Mouse (Mus musculus) midbrain, postnatal 0 days (tissue): ENCODE data around the gene Ifnar2. TPM values are rescaled to one million over a fixed set of nuclear protein-coding genes. Genes with fewer than 3 reads are reported as not detected.
A peak's percentile ranks its signal among the peaks of the same experiment; 100 is the strongest.

Experiments
- ATAC-seq: fragments of 200-750 bp; cut with Nextera tagmentation; 2 replicates; pipeline ENCODE4 v1.8.0; 2017; ENCODE audit warnings: moderate number of reproducible peaks, mild to moderate bottlenecking, moderate TSS enrichment, moderate library complexity; ENCODE audit not compliant: low FRiP score
- DNase-seq: peaks from one replicate; pipeline ENCODE4 v3.0.0-alpha.2; 2015; ENCODE audit warnings: low spot score
- H3K27ac ChIP-seq: fragments of 300-500 bp; sonication (generic); 2 replicates; pipeline ENCODE4 v1.5.1; 2014; ENCODE audit warnings: low read depth, mild to moderate bottlenecking, low read length, mixed read lengths
- H3K27me3 ChIP-seq: fragments of 300-500 bp; sonication (generic); 2 replicates; pipeline ENCODE4 v1.6.1; 2014; ENCODE audit warnings: low read length, control low read depth, mixed read lengths; ENCODE audit not compliant: insufficient read depth
- H3K36me3 ChIP-seq: fragments of 300-500 bp; sonication (generic); 2 replicates; pipeline ENCODE4 v1.6.1; 2014; ENCODE audit warnings: low read length, control low read depth, mixed read lengths; ENCODE audit not compliant: insufficient read depth
- H3K4me1 ChIP-seq: fragments of 300-500 bp; sonication (generic); 2 replicates; pipeline ENCODE4 v1.6.1; 2014; ENCODE audit warnings: mild to moderate bottlenecking, control low read depth, antibody characterized with exemption, low read length, mixed read lengths; ENCODE audit not compliant: insufficient read depth
- H3K4me2 ChIP-seq: fragments of 300-500 bp; sonication (generic); 2 replicates; pipeline ENCODE4 v1.6.1; 2014; ENCODE audit warnings: low read depth, mild to moderate bottlenecking, low read length, mixed read lengths; ENCODE audit not compliant: poor library complexity, severe bottlenecking
- H3K4me3 ChIP-seq: fragments of 300-500 bp; sonication (generic); 2 replicates; pipeline ENCODE4 v1.5.1; 2014; ENCODE audit warnings: low read depth, mild to moderate bottlenecking, low read length, moderate library complexity
- H3K9ac ChIP-seq: fragments of 300-500 bp; sonication (generic); replicated peaks from 2 replicates; pipeline ENCODE4 v1.6.1; 2014; ENCODE audit warnings: mild to moderate bottlenecking, low read length, moderate library complexity, mixed read lengths; ENCODE audit not compliant: poor library complexity, severe bottlenecking
- H3K9me3 ChIP-seq: fragments of 300-500 bp; sonication (generic); 2 replicates; pipeline ENCODE4 v1.6.1; 2016; ENCODE audit warnings: low read length, control low read depth
- CTCF ChIP-seq: IDR thresholded peaks from 2 replicates; pipeline ENCODE4 v1.5.1; 2016; ENCODE audit warnings: antibody characterized with exemption, mild to moderate bottlenecking
- WGBS: fragments of 180-500 bp; shearing (Covaris S2); extraction: QIAGEN DNeasy Blood & Tissue Kit; methylation state at CpG from one replicate; pipeline ENCODE4 v1.1.7; 2014; 5-methylcytosine and 5-hydroxymethylcytosine counted together
- polyA plus RNA-seq: library from polyadenylated mRNA; unstranded; fragments of >200 nt; fragmentation: Nextera tagmentation; extraction: Ambion mirVana; gene quantifications from 2 replicates; pipeline ENCODE4 v1.2.1, GENCODE M21; 2015
- total RNA-seq: library from RNA; depleted of rRNA; stranded (reverse); fragments of >200 nt; gene quantifications from 2 replicates; pipeline ENCODE4 v1.2.3, GENCODE M21; 2014

Gene Ifnar2
- total and polyA plus RNA-seq, 2 experiments from 2014 or later: 32.2 to 40.1 TPM

DNA sequence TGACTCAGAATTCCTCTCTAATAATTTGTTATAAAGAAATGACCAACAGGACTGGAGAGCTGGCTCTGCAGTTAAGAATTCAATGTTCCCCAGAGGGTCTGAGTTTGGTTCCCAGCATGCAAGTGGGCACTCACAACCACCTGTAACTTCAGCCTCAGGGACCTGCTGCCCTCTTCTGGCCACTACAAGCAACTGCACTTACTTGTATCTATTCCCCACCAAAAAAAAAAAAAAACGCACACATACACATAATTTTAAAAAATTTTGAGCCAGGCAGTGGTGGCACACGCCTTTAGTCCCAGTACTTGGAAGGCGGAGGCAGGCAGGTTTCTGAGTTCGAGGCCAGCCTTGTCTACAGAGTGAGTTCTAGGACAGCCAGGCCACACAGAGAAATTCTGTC, 17.5 kb downstream of the Ifnar2 start:
- Histone ChIP-seq H3K4me1 (no peaks in the 10 kb centered on the region), H3K27me3 (no peaks in the 10 kb centered on the region), H3K9me3 (no peaks in the 10 kb centered on the region), H3K4me3 (no peak overlapping the region), H3K27ac (no peak overlapping the region), H3K9ac (no peak overlapping the region), H3K36me3 (0 out of 2 replicates have a peak, but pooled peaks cover 22% of the 10 kb centered on the region), H3K4me2 (no peak overlapping the region)
- peak; percentile 62 for TF ChIP-seq CTCF
- peak; percentile 45 for DNase-seq
- ATAC-seq: no peak
- WGBS: 87% methylated on average over 4 of the region's 4 CpGs

- H3K27me3 ChIP-seq: no peaks in the 10 kb centered on the region
- H3K4me3 ChIP-seq: no peak within 1 kb of the TSS
- ATAC-seq (no peak), DNase-seq (no peak)
- no peak for TF ChIP-seq CTCF
- H3K9ac ChIP-seq: no peak within 1 kb of the TSS
- no peaks in the 10 kb centered on the region for H3K4me1 ChIP-seq
- no peaks in the 10 kb centered on the region for H3K9me3 ChIP-seq
- no peak within 1 kb of the TSS for H3K4me2 ChIP-seq
- WGBS: 82% methylated on average over 5 of the region's 5 CpGs
- no peak within 1 kb of the TSS for H3K27ac ChIP-seq
- H3K36me3 ChIP-seq: 0 out of 2 replicates have a peak, but pooled peaks cover 22% of the 10 kb centered on the region
Observed at GRCm38 (mm10) chr16:91391421-91391820, 18.8 kb downstream of the Ifnar2 start, which contains the start of gene Gm21970. Gene Gm21970, plus strand, starts transcription at chr16:91391721.

- Histone ChIP-seq H3K9me3 (no peaks in the 10 kb centered on the region), H3K36me3 (0 out of 2 replicates have a peak, but pooled peaks cover 8% of the 10 kb centered on the region), H3K27ac (no peak overlapping the region), H3K9ac (no peak overlapping the region), H3K4me2 (no peak overlapping the region), H3K27me3 (no peaks in the 10 kb centered on the region), H3K4me3 (no peak overlapping the region), H3K4me1 (no peaks in the 10 kb centered on the region)
- ATAC-seq (no peak), DNase-seq (no peak)
- 57% methylated on average over 4 of the region's 4 CpGs for WGBS
- no peak for TF ChIP-seq CTCF
Observed at GRCm38 (mm10) chr16:91394826-91395410, 22.3 kb downstream of the Ifnar2 start.

- 0 out of 2 replicates have a peak, but pooled peaks cover 8% of the 10 kb centered on the region for H3K36me3 ChIP-seq
Observed at GRCm38 (mm10) chr16:91395633-91396392, 23.2 kb downstream of the Ifnar2 start.

GRCm38 (mm10) chr16:91396844-91397537, 24.4 kb downstream of the Ifnar2 start:
- Histone ChIP-seq H3K27ac (no peak overlapping the region), H3K4me3 (no peak overlapping the region), H3K4me2 (no peak overlapping the region), H3K9me3 (no peaks in the 10 kb centered on the region), H3K36me3 (0 out of 2 replicates have a peak, but pooled peaks cover 8% of the 10 kb centered on the region), H3K4me1 (no peaks in the 10 kb centered on the region), H3K9ac (no peak overlapping the region), H3K27me3 (no peaks in the 10 kb centered on the region)
- DNase-seq: no peak
- ATAC-seq: no peak
- TF ChIP-seq CTCF: no peak
- 71% methylated on average over 10 of the region's 10 CpGs for WGBS

More at GRCm38 (mm10) chr16:91395633-91396392, 23.2 kb downstream of the Ifnar2 start:
- Histone ChIP-seq H3K4me3 (no peak overlapping the region), H3K27me3 (no peaks in the 10 kb centered on the region), H3K27ac (no peak overlapping the region), H3K9me3 (no peaks in the 10 kb centered on the region), H3K4me1 (no peaks in the 10 kb centered on the region), H3K4me2 (no peak overlapping the region), H3K9ac (no peak overlapping the region)
- no peak for TF ChIP-seq CTCF
- 49% methylated on average over 8 of the region's 8 CpGs for WGBS
- no peak for ATAC-seq
- no peak for DNase-seq
